Mouse (Mus musculus): ENCODE measurements around the gene Kif9. TPM values are rescaled to one million over a fixed set of nuclear protein-coding genes. Genes with fewer than 3 reads are reported as not detected.

The Kif9 gene
- polyA plus RNA-seq, 1 experiment from 2014 or later = 0.74 TPM

DNA sequence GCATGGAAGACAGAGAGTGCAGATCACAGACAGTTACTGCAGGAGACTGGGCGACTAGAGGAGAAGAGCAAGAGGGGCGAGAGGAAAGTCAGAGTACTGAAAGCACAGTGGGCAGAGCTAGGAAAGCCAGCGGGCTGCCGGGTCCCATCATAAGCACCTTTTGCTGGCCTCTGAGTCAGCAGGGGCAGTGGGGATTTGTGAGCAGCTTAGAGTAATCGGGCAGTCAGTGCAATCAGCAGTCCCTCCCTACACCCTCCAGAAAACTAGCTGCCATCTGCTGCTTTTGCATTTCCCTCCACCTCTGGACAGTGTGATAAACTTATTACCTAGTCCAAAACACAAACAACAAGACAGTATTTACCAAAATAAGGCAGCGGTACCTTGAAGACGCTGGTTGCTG is 14.4 kb upstream of the Kif9 start:
- no peaks in the 10 kb centered on the region for H3K9me3 ChIP-seq (replicated peaks)
- H3K27me3 ChIP-seq (ENCODE audit: low read depth, poor library complexity, severe bottlenecking) = no peaks in the 10 kb centered on the region
- no peak for DNase-seq (ENCODE audit: low spot score)
- no peak overlapping the region for H3K4me3 ChIP-seq
- 79% methylated on average over 7 of the region's 7 CpGs for WGBS
- H3K4me1 ChIP-seq = no peaks in the 10 kb centered on the region
- H3K36me3 ChIP-seq = 0 out of 2 replicates have a peak, but pooled peaks cover 4% of the 10 kb centered on the region
- H3K27ac ChIP-seq = no peak overlapping the region

GRCm38 (mm10) chr9:110463983-110464591 is 12.7 kb upstream of the Kif9 start:
- no peak for DNase-seq (ENCODE audit: low spot score)
- Histone ChIP-seq H3K4me1 (no peaks in the 10 kb centered on the region), H3K27me3 (ENCODE audit: low read depth, poor library complexity, severe bottlenecking) (no peaks in the 10 kb centered on the region), H3K27ac (no peak overlapping the region), H3K9me3 (replicated peaks) (no peaks in the 10 kb centered on the region), H3K4me3 (no peak overlapping the region), H3K36me3 (0 out of 2 replicates have a peak, but pooled peaks cover 4% of the 10 kb centered on the region)
- 93% methylated on average over 6 of the region's 6 CpGs for WGBS

GRCm38 (mm10) chr9:110465336-110465735 is 11.4 kb upstream of the Kif9 start:
- DNase-seq (ENCODE audit: low spot score) = no peak
- 0 out of 2 replicates have a peak, but pooled peaks cover 4% of the 10 kb centered on the region for H3K36me3 ChIP-seq
- no peaks in the 10 kb centered on the region for H3K27me3 ChIP-seq (ENCODE audit: low read depth, poor library complexity, severe bottlenecking)
- no peak overlapping the region for H3K27ac ChIP-seq
- 91% methylated on average over 6 of the region's 6 CpGs for WGBS
- H3K4me3 ChIP-seq = no peak overlapping the region
- H3K9me3 ChIP-seq (replicated peaks) = no peaks in the 10 kb centered on the region
- H3K4me1 ChIP-seq = no peaks in the 10 kb centered on the region

DNA sequence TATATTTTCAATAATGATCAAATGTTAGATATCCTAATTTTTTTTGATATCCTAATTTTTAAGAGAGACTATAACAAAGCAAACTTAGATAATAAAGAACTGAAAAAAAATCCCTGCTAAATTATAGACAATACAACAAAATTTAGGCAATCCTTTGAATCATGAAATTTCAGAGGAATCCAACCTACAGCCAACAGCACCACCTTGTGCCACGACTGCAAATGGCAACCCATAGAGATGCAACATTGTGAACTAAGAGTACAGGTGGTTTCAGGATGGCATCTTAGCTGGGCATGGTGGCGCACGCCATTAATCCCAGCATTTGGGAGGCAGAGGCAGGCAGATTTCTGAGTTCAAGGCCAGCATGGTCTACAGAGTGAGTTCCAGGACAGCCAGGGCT is 10.6 kb upstream of the Kif9 start:
- Histone ChIP-seq H3K4me1 (no peaks in the 10 kb centered on the region), H3K27ac (no peak overlapping the region), H3K27me3 (ENCODE audit: low read depth, poor library complexity, severe bottlenecking) (no peaks in the 10 kb centered on the region), H3K9me3 (replicated peaks) (no peaks in the 10 kb centered on the region), H3K36me3 (0 out of 2 replicates have a peak, but pooled peaks cover 4% of the 10 kb centered on the region), H3K4me3 (no peak overlapping the region)
- 87% methylated on average over 3 of the region's 3 CpGs for WGBS
- DNase-seq (ENCODE audit: low spot score) = no peak

DNA sequence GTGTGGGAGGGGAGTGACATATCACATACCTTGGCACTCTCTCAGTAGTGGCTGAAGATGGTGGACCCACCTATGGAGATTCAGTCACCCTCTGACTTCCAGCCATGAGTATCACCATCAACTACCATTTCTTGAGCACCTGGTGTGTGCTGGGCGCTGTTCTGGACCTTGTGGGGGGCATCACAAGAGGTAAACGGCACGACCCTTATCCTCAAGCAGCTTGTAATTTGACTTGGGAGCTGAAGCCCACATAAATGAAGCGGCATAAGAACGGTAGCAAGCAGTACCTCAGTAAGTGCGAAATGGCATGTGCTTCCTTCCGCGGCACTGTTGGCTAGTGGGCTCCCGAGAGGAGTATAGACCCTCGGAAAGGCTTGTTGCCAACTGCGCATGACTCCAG is 1.2 kb downstream of the Kif9 start:
- DNase-seq (ENCODE audit: low spot score) = no peak
- WGBS = 60% methylated on average over 11 of the region's 11 CpGs
- Histone ChIP-seq H3K9me3 (replicated peaks) (no peaks in the 10 kb centered on the region), H3K27ac (no peak overlapping the region), H3K36me3 (peaks cover 4% of the 10 kb centered on the region; the same call in 1 of the 2 replicates), H3K4me3 (no peak overlapping the region), H3K27me3 (ENCODE audit: low read depth, poor library complexity, severe bottlenecking) (peaks cover 14% of the 10 kb centered on the region), H3K4me1 (peaks cover 15% of the 10 kb centered on the region)

DNA sequence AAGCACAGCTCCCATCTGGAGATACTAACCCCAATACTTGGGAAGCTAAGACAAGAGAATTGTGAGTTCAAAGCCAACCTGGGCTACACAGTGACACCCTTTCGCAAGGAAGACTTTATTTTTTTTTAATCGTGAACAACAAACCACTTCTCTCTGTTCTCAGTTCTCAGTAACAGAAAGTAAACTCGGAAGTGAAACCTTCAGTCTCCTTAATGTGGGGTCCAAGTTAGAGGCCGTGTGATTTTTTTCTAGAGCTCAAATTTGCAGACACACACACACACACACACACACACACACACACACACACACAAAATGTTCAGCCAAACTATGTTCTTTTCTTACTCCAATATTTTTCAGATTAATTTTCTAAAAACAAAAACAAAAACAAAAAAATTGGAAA is 1.9 kb downstream of the Kif9 start:
- H3K4me1 ChIP-seq = peaks cover 15% of the 10 kb centered on the region
- no peak overlapping the region for H3K27ac ChIP-seq
- no peak for DNase-seq (ENCODE audit: low spot score)
- H3K9me3 ChIP-seq (replicated peaks) = no peaks in the 10 kb centered on the region
- no peaks in the 10 kb centered on the region for H3K36me3 ChIP-seq
- no peak overlapping the region for H3K4me3 ChIP-seq
- 87% methylated on average over 4 of the region's 4 CpGs for WGBS
- H3K27me3 ChIP-seq (ENCODE audit: low read depth, poor library complexity, severe bottlenecking) = peaks cover 14% of the 10 kb centered on the region

GRCm38 (mm10) chr9:110488841-110489240 is 12.1 kb downstream of the Kif9 start:
- Histone ChIP-seq H3K4me1 (no peaks in the 10 kb centered on the region), H3K9me3 (replicated peaks) (no peaks in the 10 kb centered on the region), H3K36me3 (no peaks in the 10 kb centered on the region), H3K27ac (no peak overlapping the region), H3K27me3 (ENCODE audit: low read depth, poor library complexity, severe bottlenecking) (no peaks in the 10 kb centered on the region), H3K4me3 (no peak overlapping the region)
- 64% methylated on average over 4 of the region's 4 CpGs for WGBS
- no peak for DNase-seq (ENCODE audit: low spot score)

DNA sequence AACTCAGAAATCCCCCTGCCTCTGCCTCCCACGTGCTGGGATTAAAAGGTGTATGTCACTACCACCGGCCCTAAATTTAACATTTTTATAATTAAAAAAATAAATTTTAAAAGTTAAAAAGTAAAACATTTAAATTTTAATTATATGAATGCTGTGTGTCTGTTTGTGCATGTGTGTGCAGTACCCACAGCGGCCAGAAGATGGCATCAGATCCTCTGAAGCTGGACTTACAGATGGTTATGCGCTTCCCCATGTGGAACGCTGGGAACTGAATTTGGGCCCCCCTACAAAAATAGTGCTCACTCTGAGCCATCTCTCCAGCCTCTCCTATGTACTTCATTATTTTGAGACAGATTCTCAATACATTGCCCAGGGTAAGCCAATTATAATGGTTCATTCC is 14.2 kb downstream of the Kif9 start:
- no peaks in the 10 kb centered on the region for H3K4me1 ChIP-seq
- 63% methylated on average over 5 of the region's 5 CpGs for WGBS
- no peaks in the 10 kb centered on the region for H3K9me3 ChIP-seq (replicated peaks)
- no peaks in the 10 kb centered on the region for H3K36me3 ChIP-seq
- no peak overlapping the region for H3K4me3 ChIP-seq
- peak; percentile 33 for DNase-seq (ENCODE audit: low spot score)
- no peak overlapping the region for H3K27ac ChIP-seq
- H3K27me3 ChIP-seq (ENCODE audit: low read depth, poor library complexity, severe bottlenecking) = no peaks in the 10 kb centered on the region

DNA sequence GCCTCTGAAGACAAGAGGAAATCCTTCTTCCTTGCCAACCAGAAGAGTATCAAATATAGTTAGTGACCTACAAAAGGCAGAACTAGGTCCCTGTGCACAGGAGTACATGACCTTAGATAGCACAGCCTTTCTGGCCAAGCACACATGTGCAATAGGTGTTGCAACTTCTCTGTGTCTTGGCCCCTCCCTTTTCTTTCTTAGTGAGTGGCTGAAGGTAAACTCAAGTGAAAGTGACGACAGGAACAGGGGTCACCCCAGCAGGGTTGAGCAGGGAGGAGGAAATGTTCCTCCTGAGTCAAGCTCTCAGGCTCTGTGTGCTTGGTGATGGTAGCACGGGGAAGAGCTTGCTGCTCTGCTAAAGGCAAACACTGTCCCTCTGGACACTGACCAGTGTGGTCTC is 49.0 kb downstream of the Kif9 start:
- WGBS = 47% methylated on average over 2 of the region's 2 CpGs
- no peak for DNase-seq (ENCODE audit: low spot score)
- Histone ChIP-seq H3K4me1 (no peaks in the 10 kb centered on the region), H3K36me3 (no peaks in the 10 kb centered on the region), H3K27ac (no peak overlapping the region), H3K4me3 (no peak overlapping the region), H3K9me3 (replicated peaks) (no peaks in the 10 kb centered on the region), H3K27me3 (ENCODE audit: low read depth, poor library complexity, severe bottlenecking) (no peaks in the 10 kb centered on the region)

GRCm38 (mm10) chr9:110529002-110529737 is 52.4 kb downstream of the Kif9 start:
- H3K27ac ChIP-seq = no peak overlapping the region
- peak overlapping the region; percentile 7; the same call in 1 of the 2 replicates for H3K4me3 ChIP-seq
- H3K27me3 ChIP-seq (ENCODE audit: low read depth, poor library complexity, severe bottlenecking) = no peaks in the 10 kb centered on the region
- no peaks in the 10 kb centered on the region for H3K36me3 ChIP-seq
- H3K4me1 ChIP-seq = peaks cover 12% of the 10 kb centered on the region
- 34% methylated on average over 9 of the region's 9 CpGs for WGBS
- H3K9me3 ChIP-seq (replicated peaks) = no peaks in the 10 kb centered on the region
- DNase-seq (ENCODE audit: low spot score) = no peak

GRCm38 (mm10) chr9:110530650-110531049 is 53.9 kb downstream of the Kif9 start:
- WGBS = 79% methylated on average over 3 of the region's 3 CpGs
- H3K9me3 ChIP-seq (replicated peaks) = no peaks in the 10 kb centered on the region
- H3K36me3 ChIP-seq = peaks cover 9% of the 10 kb centered on the region; the same call in 1 of the 2 replicates
- H3K4me1 ChIP-seq = peaks cover 25% of the 10 kb centered on the region
- DNase-seq (ENCODE audit: low spot score) = no peak
- H3K27me3 ChIP-seq (ENCODE audit: low read depth, poor library complexity, severe bottlenecking) = no peaks in the 10 kb centered on the region
- no peak overlapping the region for H3K27ac ChIP-seq
- H3K4me3 ChIP-seq = peak overlapping the region; percentile 99; the same call in 1 of the 2 replicates

DNA sequence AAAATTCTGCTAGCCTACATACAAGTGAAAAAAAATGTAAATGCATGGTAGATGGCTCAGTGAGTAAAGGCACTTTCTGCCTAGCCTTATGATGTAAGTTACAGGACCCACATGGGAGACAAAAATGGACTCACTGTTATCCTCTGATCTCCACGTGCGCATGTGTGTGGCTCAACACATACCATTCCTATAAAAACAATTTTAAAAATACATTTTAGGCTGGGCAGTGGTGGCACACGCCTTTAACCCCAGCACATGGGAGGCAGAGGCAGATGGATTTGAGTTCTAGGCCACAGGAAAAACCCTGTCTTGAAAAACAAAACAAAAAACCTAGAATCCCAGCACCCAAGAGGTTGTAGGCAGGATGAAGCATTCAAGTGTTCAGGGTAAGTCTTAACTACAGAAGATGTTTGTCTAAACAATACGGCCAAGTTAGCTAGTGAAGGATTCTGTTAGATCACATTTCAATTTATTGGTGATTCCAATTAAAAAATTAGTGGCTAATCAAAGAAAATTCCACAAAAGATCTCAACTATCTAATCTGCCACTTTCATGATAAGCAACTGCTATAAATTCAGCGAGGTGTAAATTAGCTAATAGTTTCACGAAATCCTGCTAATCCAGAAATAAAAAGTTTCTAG is 54.5 kb downstream of the Kif9 start:
- Histone ChIP-seq H3K9me3 (replicated peaks) (no peaks in the 10 kb centered on the region), H3K4me3 (peak overlapping the region; percentile 99), H3K4me1 (peaks cover 25% of the 10 kb centered on the region), H3K27ac (peak overlapping the region; percentile 100), H3K36me3 (peaks cover 15% of the 10 kb centered on the region), H3K27me3 (ENCODE audit: low read depth, poor library complexity, severe bottlenecking) (no peaks in the 10 kb centered on the region)
- WGBS = 38% methylated on average over 6 of the region's 6 CpGs
- DNase-seq (ENCODE audit: low spot score) = no peak

DNA sequence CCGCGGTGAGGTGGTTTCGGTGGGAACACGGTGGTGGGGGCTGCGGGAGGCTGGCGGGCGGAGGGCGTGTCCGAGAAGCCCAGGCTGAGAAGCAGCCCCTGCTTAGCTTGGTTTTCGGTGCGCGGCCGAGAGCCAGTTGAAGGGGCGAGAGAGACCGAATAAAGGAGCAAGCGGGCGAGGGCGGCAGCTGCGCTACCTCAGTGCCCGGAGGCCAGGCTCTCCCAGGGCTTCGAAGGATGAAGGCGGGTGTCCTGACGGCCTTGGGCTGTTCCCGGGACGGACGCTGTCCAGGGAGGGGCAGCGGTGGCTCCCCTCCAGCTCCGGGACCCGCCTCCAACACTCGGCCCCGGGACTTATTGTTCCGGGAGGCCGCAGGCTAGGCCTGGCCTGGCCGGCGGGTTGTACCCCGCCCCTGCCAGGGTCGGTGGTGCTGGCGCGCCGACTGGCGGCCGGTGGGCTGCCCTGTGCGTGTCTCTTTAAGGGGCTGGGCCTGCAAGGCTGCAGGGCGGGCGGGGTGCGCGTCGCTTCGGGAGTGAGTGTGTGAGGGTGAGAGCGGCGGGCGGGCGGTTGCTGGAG is 55.2 kb downstream of the Kif9 start:
- Histone ChIP-seq H3K36me3 (peaks cover 22% of the 10 kb centered on the region), H3K27ac (peak overlapping the region; percentile 100), H3K27me3 (ENCODE audit: low read depth, poor library complexity, severe bottlenecking) (no peaks in the 10 kb centered on the region), H3K4me3 (peak overlapping the region; percentile 99), H3K4me1 (peaks cover 25% of the 10 kb centered on the region), H3K9me3 (replicated peaks) (no peaks in the 10 kb centered on the region)
- peak; percentile 97 for DNase-seq (ENCODE audit: low spot score)
- WGBS = under 1% methylated on average over 48 of the region's 53 CpGs
